Mouse (Mus musculus): ENCODE data around the gene Txnrd2.
A peak's percentile ranks its signal among the peaks of the same experiment; 100 is the strongest.

Txnrd2 gene

DNA sequence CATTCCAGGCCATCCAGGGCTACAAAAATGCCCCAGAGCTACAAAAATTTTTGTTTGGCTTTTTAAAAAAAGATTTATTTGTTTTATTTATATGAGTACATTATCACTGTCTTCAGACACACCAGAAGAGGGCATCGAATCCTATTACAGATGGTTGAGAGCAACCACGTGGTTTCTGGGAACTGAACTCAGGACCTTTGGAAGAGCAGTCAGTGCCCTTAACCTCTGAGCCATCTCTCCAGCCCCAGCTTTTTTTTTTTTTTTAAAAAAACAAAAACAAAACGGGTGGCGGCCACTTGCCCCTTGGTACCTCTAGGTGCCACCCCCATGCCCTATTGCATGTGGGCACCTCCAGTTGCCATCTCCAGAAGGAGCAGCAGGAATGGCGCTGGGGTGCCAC lies 8.7 kb upstream of the Txnrd2 start:
- no peak for DNase-seq (ENCODE audit: low read depth)

DNA sequence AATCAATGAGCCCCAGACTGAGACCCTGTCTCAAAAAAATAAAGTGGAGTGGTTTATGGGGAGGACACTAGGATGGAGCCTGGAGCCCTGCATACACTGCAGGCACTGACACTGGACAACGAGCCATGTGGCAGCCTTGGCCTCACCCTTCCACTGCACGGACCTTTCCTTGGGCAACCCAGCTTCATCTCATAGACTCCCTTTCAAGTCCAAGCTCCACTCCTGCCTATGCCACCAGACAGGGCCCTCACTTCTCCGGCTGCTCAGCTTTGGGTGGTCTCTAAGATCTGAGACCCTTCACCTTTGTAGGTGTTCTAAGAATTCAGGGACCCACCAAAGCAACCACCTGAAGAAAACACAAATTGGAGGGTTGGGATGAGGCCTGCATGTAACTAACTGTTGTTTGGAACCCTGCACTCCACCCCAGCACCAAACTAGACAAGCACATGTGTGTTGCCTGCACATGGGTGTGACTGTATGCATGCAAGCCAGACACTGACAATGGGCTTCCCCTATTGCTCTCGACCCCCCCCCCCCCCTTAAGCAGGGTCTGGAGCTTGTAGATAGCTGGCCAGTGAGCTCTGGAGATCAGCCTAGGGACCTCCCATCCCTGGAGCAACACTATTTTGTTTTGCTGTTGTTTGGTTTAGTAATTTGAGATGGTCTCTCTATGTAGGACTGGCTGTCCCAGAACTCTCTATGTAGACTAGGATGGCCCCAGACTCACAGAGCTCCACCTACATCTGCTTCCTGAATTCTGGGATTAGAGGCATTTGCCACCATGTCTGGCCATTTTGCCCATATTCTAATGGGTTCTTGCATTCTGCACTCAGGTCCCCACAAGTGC lies 7.2 kb upstream of the Txnrd2 start:
- no peak for DNase-seq (ENCODE audit: low read depth)

DNA sequence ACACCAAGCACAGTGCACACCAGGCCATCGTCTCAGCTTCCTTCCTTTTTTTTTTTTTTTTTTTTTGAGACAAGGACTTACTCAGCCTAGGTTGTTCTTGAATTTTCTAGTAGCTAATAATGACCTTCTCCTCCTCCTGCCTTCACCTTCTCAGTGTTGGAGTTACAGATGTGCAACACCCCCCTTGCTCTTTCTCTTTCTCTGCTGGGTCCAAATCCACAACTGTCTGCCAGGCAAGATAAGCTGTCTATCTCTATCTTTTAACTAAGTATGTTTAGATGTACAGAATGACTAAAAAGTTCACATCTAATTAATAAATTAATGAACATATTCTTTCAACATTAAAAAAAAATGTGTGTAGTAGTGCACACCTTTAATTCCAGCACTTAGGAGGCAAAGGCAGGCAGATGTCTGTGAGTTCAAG lies 6.6 kb upstream of the Txnrd2 start:
- DNase-seq (ENCODE audit: low read depth): no peak

DNA sequence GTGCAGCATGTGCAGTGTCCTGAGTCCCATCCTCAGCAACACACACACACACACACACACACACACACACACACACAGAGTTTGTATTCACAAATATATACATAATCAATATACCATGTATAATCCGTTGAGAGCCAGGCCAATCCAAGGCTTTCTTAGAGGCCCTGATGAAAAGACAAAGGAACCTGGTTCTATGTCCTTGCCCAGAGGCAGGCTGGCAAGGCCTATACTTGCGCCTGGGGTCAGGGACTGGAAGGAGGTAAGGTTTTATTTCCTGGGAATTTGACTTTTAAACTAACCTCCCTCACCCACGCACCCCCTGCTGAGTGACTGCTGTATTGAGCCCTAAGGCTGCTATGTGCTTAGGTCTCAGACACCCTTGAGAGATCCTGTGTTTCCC lies 5.6 kb upstream of the Txnrd2 start:
- no peak for DNase-seq (ENCODE audit: low read depth)

DNA sequence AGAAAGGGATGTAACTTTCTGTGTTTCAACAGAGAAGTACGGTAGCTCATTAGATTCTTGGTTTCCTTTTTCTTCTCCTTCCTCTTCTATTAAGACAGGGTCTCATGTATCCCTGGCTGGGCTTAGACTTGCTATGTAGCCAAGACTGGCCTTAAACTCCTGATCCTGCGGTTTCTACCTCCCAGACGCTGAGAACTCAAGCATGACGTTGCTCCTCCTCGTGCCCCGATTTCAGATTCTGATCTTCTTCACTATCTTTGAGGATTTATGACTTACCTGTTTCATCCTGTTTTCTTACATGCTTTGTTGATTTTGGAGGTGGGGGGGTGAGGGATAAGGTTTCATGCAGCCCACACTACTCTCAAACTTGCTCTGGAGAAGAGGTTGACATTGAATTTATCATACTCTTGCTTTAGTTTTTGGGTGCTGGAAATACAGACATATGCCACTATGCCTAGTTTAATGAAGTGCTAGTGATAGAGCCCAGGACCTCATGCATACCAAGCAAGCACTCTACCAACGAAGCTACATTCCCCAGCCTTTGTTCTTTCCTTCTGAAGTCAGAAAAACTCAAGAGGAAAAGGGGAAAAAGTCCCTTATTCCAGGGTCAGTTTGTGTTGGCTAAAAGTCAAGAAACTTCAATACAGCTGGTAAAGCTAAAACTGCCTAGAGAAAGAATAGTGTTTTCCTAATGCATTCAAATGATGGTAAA lies 2.8 kb upstream of the Txnrd2 start:
- no peak for DNase-seq (ENCODE audit: low read depth)

DNA sequence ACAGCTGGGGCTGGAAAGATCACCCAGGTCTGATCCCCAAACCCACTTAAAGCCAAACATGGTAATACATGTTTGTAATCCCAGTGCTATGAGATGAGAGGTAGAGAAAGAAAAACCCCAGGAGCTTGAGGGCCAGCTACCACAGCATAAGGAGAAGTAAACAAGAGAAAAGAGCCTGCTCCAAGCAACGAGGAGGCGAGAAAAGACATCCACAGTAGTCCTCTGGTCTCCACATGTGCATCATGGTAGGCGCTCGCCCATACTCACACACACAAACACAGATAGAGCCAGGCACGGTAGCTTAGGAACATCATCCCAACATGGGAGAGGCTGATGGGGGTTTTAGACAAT lies 2.3 kb upstream of the Txnrd2 start:
- no peak for DNase-seq (ENCODE audit: low read depth)

DNA sequence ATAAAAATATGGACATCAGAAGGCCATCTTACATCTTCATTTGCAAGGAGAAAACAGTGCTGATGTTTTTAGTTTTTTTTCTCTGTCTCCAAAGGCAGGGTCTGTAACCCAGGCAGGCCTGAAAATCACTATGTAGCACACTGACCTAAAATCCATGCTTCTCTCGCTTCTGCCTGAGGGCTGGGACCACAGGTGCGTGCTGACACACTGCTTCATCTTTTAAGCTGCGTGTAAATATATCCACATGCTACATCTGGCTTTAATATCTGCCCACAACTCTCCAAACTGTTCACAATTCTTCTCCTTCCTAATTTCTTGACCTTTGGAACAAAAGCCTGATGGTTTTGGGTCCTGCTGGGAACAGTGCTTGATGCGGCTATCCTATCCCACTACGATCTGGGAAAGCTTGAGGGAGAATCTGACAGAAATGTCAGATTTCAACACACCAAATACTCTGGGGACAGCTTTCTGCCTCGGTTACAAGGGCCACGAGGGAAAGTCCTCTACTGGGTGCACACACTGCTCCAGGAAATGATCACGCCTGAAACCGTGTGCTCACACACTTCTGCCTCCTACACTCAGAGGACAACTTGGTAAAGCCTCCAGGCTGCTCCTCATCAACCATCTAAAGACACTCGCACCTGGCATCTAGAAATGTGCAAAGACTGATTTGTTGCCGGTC lies 1.7 kb upstream of the Txnrd2 start:
- DNase-seq (ENCODE audit: low read depth): peak; percentile 47

DNA sequence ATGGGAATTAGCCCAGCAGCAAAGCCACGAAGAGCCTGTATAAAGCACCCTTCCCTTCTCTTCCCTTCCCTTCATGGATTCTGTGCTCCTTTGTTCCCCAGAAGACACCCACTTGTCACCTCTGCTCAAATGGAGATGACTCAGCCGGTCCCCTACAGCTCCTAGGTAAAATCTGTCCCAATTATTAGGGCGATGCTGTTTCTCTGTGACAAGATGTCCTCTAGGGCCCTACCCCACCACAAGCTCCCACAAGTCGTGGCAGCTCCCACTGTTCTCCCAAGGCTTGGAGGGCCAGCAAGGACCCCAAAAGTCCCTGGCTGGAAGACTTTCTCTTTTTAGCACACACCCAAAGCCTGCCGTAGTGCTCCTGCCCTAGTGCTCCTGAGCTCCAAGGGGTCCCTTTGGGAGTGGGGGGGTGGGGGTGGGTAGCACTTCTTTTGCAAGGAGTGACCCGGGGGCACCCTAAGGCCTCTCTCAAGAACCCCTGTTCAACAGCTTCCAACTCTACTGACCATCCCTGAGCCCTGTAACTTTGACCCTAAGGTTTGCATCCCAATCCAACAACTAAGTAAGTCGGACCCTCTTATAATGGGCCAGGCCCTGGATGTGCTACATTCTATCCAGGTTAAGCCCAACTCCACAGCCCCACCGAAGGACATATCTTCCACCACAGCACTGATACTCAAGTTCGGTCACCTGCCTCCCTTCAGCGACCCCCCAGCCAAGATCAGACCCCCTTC lies 539 bp upstream of the Txnrd2 start:
- peak; percentile 38 for DNase-seq (ENCODE audit: low read depth)

DNA sequence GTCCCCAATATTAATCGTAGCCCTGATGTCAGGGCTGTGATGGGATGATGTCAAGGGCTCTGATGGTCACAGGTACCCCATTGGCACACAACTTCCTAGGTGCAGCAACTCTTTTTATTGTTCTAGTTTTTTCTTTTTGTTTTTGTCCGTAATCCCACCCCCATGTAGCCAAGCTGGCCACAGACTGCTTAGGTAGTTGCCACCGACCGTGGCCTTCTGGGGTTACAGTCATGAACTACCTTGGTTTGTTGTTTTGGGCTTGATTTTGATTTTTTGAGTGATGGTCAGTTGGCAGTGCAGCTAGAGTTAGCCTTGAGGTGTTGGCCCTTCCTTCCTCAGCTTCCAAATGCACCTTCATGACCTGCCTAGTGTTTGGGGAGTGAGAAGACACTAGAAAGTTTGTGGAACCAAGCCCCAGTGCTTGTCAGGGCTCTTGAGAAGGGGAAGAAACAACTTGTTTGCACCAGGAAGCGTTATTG lies 657 bp downstream of the Txnrd2 start, which contains the start of gene Comt:
Gene Comt, minus strand, starts transcription at position 51 of the 479 bp plus-strand sequence.
- no peak for DNase-seq (ENCODE audit: low read depth)

DNA sequence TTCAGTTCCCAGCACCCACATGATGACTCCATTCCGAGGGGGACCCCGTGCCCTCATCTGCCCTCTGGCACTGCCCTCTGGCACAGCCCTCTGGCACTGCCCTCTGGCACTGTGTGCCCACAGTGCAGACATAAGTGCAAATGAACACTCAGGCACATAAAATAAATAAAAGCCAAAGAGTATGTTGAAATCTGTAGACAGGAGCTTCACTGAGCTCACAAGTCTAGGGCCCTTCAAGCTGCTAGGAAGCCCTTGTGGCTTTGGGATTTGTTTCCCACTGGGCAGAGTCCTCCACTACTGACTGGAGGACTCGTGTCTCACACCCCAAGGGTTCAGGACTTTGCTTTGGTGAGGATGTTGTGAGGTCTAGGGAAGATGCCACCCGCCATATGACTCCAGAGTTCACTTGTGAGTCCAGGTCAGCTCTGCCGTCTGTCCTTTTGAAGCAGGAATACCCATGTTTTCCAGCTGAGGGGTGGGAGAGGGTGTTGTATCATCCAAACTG lies 1.9 kb downstream of the Txnrd2 start:
- no peak for DNase-seq (ENCODE audit: low read depth)

DNA sequence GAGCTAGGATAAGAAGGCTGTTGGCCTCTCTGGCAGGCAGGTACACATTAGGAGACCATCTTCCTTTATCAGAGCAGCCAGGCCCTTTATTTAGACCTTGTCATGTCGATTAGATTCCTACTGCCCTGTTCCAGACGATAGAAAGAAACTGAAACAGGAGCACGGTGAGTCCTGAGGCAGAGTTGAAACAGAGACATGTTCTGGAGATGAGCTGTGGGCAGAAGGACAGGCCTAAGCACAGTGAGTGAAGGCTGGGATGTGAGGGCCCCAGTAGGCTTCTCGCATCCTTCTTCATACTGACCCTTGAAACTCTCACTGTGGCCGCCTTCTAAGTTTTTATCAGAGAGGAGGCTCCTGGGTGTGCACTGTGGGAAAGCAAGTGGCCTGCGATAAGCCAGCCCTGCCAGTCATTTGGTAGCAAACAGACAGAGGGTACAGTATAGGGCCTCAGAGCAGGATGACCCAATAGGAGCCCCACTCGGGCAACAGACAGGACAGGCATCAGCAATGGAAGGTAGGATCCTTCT lies 2.4 kb downstream of the Txnrd2 start:
- no peak for DNase-seq (ENCODE audit: low read depth)

DNA sequence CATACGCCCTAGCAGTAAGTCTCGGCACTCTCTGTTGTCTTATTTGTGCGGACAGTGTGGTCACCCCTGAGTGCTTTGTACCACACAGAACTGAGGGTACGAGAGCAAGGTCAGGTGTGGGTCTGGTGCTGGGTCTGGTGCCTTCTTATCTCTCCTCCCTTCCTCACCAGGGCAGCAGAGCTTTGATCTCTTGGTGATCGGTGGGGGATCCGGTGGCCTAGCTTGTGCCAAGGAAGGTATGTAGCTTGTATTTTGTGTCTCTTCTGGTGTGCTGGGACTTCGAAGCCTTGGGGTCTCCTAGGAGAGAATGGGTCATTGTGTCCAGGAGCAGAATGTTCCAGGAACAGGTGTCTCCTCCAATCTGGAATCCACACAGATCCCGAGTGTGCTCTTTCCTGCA lies 3.5 kb downstream of the Txnrd2 start:
- no peak for DNase-seq (ENCODE audit: low read depth)

DNA sequence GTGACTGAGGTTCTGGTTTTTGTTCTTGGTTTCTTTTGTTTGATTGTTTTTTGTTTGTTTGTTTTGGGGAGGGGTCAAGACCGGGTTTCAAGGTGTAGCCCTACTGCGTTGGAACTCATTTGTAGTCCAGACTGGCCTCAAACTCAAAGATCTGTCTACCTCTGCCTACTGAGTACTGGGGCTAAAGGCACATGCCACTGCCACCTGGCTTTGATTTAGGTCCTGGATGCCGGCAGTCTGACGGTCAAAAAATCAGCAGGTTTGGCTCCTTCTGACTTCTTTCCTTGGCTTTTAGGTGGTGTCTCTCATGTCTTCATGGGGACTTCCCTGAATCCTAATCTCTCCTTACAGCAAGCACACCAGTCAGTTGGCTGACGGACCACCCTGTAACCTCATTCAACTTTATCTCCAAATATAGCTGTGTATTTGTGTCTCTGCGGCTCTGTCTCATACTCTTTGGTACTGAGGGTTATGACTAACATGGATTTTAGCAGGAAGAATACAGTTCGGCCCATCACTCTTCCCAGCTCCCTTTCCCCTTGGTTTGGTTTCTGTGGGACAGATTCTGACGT lies 4.5 kb downstream of the Txnrd2 start:
- no peak for DNase-seq (ENCODE audit: low read depth)

DNA sequence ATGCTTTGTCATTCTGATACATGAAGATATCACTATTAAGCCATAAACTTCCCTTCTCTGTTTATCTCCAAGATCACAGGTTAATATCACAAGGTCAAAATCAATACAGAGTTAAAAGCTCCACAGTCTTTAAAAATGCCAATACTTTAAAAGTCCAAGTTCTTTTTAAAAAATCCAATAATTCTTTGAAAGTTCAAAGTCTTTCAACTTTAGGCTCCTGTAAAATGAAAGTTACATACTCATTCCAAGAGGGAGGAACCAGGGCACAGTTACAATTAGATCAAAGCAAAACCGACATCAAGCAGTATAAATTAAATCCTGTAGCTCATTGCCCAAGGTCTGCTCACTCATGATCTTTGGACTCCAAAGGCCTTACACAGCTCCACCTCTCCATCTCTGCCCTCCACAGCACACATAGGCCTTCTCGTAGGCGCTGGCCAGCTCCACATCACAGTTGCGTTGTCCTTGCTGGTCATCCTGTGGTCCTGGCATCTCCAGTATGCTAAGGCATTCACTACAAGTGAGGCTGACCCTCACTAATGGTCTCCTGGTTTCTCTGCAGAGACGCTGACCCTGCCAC lies 7.2 kb downstream of the Txnrd2 start:
- DNase-seq (ENCODE audit: low read depth): no peak

DNA sequence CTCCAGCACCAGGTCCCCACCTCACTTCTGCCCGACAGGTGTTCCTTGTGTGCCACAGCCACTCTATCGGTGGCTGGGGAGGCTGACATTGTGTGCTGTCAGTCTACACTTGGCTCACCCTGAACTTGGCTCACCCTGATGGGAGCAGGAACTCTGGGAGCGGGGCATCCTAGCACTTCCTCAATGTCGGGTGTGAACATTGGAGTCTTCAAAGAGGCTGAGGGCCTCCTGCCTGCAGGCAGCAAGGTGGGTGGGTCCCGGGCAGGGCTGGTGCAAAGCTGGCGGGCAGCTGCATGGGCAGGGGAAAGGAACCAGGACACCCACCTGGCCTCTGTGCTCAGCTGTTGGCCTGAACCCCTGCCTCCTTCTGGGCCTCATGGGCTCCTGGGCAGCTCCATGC lies 9.9 kb downstream of the Txnrd2 start:
- no peak for DNase-seq (ENCODE audit: low read depth)

DNA sequence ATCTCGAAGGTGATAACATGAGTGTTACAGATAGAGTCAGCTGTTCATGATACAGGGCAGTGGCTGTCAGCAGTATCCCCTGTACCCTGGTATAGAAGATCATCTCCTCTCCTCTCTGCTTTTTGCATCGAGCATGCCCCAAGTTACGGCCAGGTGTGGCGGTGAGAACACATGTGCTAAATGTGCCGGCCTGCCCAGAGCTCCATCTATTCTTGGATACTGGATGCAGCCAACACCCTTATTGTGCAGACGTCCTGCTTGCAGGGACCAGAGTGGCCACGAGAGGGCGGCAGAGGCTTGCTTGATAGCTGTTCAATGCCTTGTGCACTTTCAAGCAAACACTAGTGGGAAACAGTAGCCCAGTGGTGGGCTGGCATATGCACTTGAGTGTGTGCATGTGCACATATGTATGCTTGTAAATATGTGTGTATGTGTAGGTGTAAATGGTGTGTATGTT lies 17.2 kb downstream of the Txnrd2 start:
- DNase-seq (ENCODE audit: low read depth): peak; percentile 90

DNA sequence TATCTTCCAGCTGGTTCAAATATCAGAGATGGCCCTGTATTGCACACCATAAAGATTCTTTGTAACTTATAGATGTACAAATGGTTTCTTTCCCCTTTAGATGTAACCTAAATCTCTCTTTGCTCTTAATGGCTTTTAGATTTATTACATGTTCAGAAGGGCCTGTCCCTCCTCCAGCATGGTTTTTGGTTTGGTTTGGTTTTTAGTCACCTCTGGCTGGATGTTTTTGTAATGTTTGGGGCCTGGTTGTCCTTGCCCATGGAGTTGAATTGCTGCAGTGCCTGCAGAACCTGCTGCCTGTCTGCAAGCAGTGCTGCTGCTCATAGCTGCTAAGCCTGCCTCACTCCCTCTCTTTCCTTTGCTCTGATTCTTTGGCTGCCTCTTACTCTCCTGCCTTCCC lies 21.1 kb downstream of the Txnrd2 start:
- peak; percentile 38 for DNase-seq (ENCODE audit: low read depth)

DNA sequence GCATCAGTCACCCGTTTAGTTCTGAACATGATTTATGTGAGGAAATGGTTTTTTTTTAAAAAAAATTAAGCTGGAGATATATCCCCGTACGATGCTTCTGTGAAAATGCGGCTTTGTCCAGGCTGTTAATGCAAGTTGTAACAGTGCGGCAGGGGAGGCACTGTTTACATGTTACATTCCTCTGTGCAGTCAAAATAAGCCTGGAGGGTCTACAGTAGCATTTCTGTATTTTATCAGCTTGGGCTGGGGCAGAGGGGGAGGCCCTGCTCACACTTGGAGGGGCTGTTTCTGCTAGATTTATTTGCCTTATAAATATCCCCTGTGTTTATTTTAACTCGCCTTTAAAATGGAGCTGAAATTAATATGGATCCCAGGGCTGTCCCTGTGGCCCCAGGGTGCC lies 21.9 kb downstream of the Txnrd2 start:
- no peak for DNase-seq (ENCODE audit: low read depth)

DNA sequence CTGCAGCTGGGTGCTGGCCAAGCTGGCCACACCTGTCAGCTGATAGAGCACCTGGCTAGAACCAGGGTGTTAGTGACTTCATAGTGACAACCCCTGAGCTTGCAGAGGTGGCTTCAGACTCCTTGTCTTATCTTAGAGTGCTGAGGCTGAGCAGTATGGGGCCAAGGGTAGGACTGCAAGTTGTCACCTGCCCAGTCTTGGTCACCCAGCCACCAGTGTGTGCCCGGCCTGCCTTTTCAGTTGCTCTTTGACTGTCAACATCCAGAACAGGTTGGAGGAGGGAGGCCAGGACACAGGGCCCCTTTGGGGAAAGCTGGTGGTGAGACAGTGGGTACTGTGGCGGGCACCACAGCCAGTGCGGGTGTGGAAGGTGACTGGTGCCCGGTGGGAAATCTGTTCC lies 22.8 kb downstream of the Txnrd2 start:
- no peak for DNase-seq (ENCODE audit: low read depth)

DNA sequence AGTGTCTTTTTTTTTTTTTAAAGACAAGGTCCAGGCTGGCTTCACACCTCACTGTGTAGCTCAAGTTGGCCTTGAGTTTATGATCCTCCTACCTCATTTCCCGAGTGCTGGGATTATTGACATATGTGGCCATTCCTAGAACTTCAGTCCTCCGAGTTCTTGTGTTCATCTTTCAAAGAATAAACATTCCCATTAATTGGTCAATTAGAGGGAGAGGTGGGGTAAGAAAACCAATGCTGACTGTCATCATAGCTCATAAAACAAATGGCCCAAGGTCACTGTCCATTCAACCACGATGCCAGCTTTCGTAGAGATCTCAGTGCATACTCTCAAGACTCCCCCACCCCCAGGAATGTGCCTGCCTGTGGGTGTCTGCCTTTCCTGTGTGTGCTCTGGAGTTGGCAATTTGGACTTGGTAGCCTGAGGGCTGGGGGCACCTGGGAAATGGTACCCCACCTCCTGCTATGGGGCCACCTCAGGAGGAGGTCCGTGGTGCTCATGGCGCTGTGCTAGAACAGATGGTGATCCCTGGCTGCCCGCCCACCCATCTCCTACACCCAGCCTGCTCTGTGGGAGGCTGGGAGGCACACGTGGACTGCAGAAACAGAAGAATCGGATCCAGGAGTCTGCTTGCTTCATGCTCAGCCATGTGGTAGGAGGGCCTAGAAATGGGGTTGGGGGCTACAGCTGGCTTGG lies 25.4 kb downstream of the Txnrd2 start:
- DNase-seq (ENCODE audit: low read depth): no peak

All from induced T-regulatory cell, adult 2 months (primary cell).